Mouse (Mus musculus) erythroblast, adult 5-6 weeks (primary cell): ENCODE data around the gene Ankrd23. TPM values are rescaled to one million over a fixed set of nuclear protein-coding genes. Genes with fewer than 3 reads are reported as not detected.
"Not testable (repeated sequence)": the region's sequence is repeated elsewhere in the genome, so short reads cannot be mapped to it uniquely, and the experiment has no call there.

Experiments used
- ATAC-seq: replicated peaks from 2 replicates; pipeline ENCODE4 v1.8.0; 2016; ENCODE audit warnings: moderate number of reproducible peaks, mild to moderate bottlenecking, moderate TSS enrichment, inconsistent platforms; ENCODE audit not compliant: poor library complexity, low FRiP score, severe bottlenecking
- total RNA-seq, 2 experiments: library from RNA; stranded (forward) in 1 of 2; stranded (reverse) in 1 of 2; fragments of 150-400 nt in 1 of 2; fragments of 200-764, 138-1000 nt in 1 of 2; gene quantifications; 2 replicates each; pipeline versions ENCODE4 v1.2.3 to v1.2.4; 2015 to 2017; ENCODE audit warnings: low replicate concordance in 2 of 2

Gene Ankrd23
- total RNA-seq (2015; ENCODE audit: low replicate concordance) (3.3 TPM in 1 of 2 replicates, not detected in the other), total RNA-seq (2017; ENCODE audit: low replicate concordance) (1.0 and 1.4 TPM in 2 replicates)

GRCm38 (mm10) chr1:36536783-36537182 lies at the start of gene Ankrd23:
Ankrd23 (minus strand) TSS chr1:36536883.
- not testable (repeated sequence) for ATAC-seq

GRCm38 (mm10) chr1:36586288-36586687 lies 49.6 kb upstream of the Ankrd23 start:
- ATAC-seq = no peak

DNA sequence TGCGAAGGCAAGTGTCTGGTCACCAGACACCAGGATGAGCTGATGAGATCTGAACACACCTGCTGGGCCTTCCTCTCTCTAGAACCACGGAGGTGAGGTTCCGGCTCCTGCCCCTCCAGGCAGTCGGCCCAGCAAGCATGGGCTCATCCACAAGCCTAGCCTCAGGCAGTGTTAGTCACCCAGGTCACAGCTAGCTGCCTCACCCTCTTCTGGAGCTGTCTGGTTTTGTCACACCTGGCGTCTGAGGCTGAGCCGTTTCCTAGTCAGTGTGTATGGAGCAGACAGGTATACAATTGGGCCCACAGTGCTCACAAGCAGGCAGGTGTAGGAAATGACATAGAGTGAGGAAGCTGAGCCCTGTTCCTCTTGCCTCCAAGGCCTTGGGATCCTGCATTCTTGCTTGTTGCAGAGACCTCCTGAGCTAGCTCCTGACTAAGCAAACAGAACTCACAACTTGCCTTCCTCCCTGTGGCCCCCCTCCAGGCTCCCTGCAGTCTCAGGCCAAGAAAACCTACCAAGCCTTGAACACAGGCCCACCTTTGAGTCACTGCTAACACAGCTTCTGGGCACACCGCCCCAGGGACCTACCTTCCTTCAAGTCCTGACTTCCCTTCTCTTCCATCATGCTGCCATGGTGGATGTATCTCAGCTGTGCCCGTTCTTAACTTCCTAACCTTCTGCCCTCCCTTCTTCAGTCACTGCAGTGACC lies 46.9 kb upstream of the Ankrd23 start:
- no peak for ATAC-seq

DNA sequence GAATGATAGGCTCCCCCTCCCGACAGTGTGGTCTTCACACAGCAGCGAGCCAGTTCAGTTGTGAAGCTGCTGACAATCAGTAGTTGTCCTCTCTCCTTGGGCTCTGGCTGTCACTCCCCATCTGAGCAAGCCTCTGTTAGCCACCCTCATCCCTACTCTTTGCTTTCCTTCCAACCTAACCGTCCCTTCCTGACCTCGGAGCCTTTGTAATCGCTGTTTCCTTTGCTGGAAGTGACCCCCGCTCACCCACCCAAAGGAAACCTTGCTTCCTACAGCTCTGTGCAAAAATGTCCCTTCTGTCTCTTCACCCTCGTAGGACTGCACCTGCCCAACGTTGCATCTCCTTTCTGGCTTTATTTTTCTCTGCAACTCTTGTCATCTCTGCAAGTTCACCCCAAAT lies 45.5 kb upstream of the Ankrd23 start:
- ATAC-seq = no peak

GRCm38 (mm10) chr1:36581260-36581659 lies 44.6 kb upstream of the Ankrd23 start:
- ATAC-seq = no peak

GRCm38 (mm10) chr1:36580384-36581207 lies 43.9 kb upstream of the Ankrd23 start:
- peak; percentile 36 for ATAC-seq

- ATAC-seq = 0 out of 2 replicates have a peak, but pooled peaks have one; percentile 8
These were observed 43.3 kb upstream of the Ankrd23 start for GRCm38 (mm10) chr1:36579974-36580383.

DNA sequence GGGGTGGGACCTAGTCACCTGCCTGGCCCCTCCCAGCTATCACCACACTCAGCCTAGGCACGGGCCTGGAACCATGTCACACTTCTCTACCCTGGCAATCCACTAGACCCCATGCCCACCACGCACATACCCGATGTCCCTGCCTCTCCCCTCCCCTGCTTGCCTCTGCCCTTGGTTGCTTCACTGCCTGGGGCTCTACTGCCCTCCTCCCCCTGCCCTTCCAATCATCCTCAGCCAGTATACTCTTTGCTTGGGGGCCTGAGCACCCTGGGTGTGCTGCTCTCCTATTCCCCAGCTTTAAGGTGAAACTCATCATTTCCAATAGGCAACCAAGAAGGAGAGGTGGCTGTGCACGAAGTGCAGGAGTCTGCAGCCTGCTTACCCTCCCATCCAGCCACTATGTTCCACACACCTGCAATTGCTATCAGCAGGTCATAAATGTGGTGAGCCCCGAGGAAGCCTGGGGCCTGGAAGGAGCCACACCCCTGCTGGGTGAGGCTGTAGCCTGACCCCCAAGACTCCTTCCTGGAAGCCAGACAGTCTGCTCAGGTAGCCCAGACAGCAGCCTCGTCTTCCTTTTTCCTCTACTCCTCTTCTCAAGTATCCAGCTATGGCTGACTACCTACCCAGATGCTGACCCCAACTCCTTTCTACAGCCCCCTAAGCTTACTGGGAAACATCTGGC lies 40.5 kb upstream of the Ankrd23 start:
- no peak for ATAC-seq

GRCm38 (mm10) chr1:36575347-36575746 lies 38.7 kb upstream of the Ankrd23 start:
- ATAC-seq = no peak

DNA sequence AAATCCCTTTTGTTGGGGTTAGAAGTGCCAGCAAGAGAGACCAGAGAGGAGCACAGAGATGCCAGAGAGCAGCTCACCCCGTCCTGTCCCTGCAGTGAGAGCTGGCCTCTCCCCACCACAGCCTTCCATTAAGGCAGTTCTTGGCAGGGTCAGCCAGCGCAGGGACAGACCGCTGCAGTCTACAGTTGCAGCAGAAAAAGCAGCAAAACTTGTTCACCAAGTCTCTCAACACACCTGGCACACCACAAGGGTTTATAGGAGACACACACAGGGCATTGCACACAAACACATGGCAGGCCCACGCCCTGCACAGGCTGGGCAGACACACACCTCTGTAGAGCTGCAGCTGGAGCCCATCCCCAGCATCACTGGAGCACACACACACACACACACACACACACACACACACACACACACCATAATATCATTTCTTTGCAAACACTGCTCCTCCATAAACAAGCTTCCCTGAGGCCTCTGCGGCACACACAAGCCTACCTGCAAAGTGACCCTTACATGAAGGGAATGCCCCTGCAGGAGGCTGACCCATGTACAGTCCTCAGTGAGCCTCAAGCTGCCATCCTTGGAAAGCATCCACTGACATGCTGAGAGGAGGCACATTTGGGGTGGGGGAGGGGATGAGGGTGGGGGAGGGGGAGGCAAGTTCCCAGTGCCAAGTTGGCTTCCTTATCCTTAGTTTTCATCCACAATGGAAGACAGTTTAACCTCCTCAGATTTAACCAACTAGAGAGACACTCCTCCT lies 37.7 kb upstream of the Ankrd23 start:
- no peak for ATAC-seq

DNA sequence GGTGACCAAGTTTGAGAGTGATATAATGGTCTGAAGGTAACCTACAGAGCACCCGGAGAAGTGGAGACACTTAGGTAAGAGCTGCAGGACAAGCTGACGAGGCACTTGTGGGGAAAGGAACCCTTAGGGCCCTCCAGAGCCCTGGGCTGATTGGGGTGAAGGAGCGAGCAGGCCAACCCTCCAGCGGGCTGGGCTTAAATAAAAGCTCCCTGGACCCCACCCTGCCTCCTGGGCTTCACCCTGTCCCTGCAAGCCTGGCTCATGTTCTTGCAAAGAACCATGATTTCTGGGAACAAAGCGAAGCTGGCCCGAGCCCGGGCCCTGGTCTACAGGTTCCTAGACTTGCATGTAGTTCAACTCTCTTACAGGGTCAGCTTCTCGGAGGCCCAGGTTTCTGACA lies 36.8 kb upstream of the Ankrd23 start:
- no peak for ATAC-seq

- no peak for ATAC-seq
These were observed 36.0 kb upstream of the Ankrd23 start for GRCm38 (mm10) chr1:36572709-36573108.

DNA sequence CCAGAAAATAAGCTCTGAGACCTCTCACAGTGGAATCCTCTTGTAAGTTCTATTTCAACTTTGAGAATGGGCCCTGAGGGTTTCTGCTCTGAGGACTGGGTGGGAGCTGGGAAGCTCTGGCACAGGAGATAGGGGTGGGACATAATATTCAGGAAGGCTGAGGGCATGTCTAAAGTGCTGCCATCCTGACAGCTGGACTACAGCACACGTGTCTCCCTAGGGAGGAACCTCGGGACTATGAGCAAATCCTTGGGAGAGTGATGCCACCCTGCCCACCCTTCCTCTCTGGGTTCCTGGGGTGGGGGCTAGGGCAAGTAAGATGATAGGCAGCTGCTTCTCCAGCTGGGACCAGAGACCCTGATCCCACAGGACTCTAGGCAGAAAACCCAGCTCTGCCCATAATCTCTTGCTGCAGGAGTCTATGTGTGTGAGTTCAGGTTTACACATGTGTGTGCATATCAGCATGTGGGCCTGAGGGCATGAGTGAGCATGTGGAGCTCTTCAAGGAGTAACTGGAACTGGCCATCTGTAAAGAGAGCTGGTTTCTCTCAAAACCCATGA lies 35.5 kb upstream of the Ankrd23 start:
- no peak for ATAC-seq

DNA sequence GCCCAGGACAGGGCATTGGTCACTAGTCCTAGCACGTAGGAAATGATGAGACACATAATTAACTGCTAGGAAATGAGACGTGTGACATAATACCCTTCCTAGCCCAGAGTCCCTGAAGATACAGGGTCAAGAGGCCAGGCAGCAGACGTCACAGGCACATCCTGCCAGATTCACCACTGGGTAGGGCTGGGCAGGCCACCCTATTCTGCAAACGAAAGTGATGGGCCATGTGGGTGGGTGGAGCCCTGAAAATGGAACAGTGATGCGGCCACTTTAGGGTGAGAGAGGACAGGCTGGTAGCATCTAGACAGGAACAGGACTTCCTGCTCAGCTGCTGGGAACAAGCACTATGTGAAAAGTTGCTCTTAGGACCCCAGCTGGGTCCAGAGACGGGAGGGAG lies 34.9 kb upstream of the Ankrd23 start:
- ATAC-seq = no peak

- no peak for ATAC-seq
These were observed 33.6 kb upstream of the Ankrd23 start for GRCm38 (mm10) chr1:36570320-36570719.

GRCm38 (mm10) chr1:36569694-36570276 lies 33.1 kb upstream of the Ankrd23 start:
- no peak for ATAC-seq

DNA sequence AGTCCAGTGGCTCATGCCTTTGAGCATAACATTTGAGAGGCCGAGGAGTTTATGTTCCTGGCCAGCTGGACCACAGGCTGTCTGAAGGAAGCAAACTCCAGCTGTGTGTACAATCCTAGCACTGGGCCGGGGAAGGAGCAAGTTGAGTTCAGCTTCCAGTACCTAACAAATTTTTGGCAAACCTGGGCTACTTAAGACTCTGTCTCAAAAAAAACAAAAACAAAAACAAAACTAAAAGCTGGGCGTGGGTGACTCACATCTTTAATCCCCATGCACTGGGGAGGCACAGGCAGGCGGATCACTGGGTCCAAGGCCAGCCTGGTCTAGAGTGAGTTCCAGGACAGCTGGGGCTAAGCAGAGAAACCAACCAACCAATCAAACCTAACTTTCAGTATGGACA lies 32.1 kb upstream of the Ankrd23 start:
- ATAC-seq = no peak

- no peak for ATAC-seq
These were observed 31.3 kb upstream of the Ankrd23 start for GRCm38 (mm10) chr1:36567818-36568603.
